Mouse (Mus musculus): Measurements from ENCODE around the gene Sipa1l3.

The Sipa1l3 gene

GRCm38 (mm10) chr7:29480590-29481344, 37.7 kb downstream of the Sipa1l3 start:
- in situ Hi-C loops (cut with MboI, MseI) = no loop called here

GRCm38 (mm10) chr7:29480183-29480582, 38.3 kb downstream of the Sipa1l3 start:
- in situ Hi-C loops (cut with MboI, MseI) = no loop called here

- in situ Hi-C loops (cut with MboI, MseI) = no loop called here
Observed at GRCm38 (mm10) chr7:29475005-29475404, 43.4 kb downstream of the Sipa1l3 start.

GRCm38 (mm10) chr7:29471309-29471708, 47.1 kb downstream of the Sipa1l3 start:
- in situ Hi-C loops (cut with MboI, MseI) = no loop called here

- in situ Hi-C loops (cut with MboI, MseI) = no loop called here
Observed at GRCm38 (mm10) chr7:29469602-29470344, 48.7 kb downstream of the Sipa1l3 start.

GRCm38 (mm10) chr7:29468593-29468992, 49.8 kb downstream of the Sipa1l3 start:
- in situ Hi-C loops (cut with MboI, MseI) = no loop called here

- in situ Hi-C loops (cut with MboI, MseI) = no loop called here
Observed at GRCm38 (mm10) chr7:29466585-29466984, 51.9 kb downstream of the Sipa1l3 start.

- in situ Hi-C loops (cut with MboI, MseI) = no loop called here
Observed at GRCm38 (mm10) chr7:29465736-29466135, 52.7 kb downstream of the Sipa1l3 start.

- in situ Hi-C loops (cut with MboI, MseI) = no loop called here
Observed at GRCm38 (mm10) chr7:29462820-29463219, 55.6 kb downstream of the Sipa1l3 start.

GRCm38 (mm10) chr7:29462178-29462577, 56.3 kb downstream of the Sipa1l3 start:
- in situ Hi-C loops (cut with MboI, MseI) = no loop called here

- in situ Hi-C loops (cut with MboI, MseI) = no loop called here
Observed at GRCm38 (mm10) chr7:29461557-29461956, 56.9 kb downstream of the Sipa1l3 start.

- in situ Hi-C loops (cut with MboI, MseI) = no loop called here
Observed at GRCm38 (mm10) chr7:29458889-29459740, 59.3 kb downstream of the Sipa1l3 start.

GRCm38 (mm10) chr7:29457772-29458171, 60.7 kb downstream of the Sipa1l3 start:
- in situ Hi-C loops (cut with MboI, MseI) = no loop called here

GRCm38 (mm10) chr7:29456716-29457115, 61.7 kb downstream of the Sipa1l3 start:
- in situ Hi-C loops (cut with MboI, MseI) = no loop called here

- in situ Hi-C loops (cut with MboI, MseI) = no loop called here
Observed at GRCm38 (mm10) chr7:29455591-29455990, 62.9 kb downstream of the Sipa1l3 start.

- in situ Hi-C loops (cut with MboI, MseI) = no loop called here
Observed at GRCm38 (mm10) chr7:29454965-29455364, 63.5 kb downstream of the Sipa1l3 start.

GRCm38 (mm10) chr7:29452991-29453741, 65.3 kb downstream of the Sipa1l3 start:
- in situ Hi-C loops (cut with MboI, MseI) = no loop called here

- in situ Hi-C loops (cut with MboI, MseI) = no loop called here
Observed at GRCm38 (mm10) chr7:29452381-29452780, 66.1 kb downstream of the Sipa1l3 start.

GRCm38 (mm10) chr7:29450175-29450574, 68.3 kb downstream of the Sipa1l3 start:
- in situ Hi-C loops (cut with MboI, MseI) = no loop called here

- in situ Hi-C loops (cut with MboI, MseI) = no loop called here
Observed at GRCm38 (mm10) chr7:29448830-29449229, 69.6 kb downstream of the Sipa1l3 start.

- in situ Hi-C loops (cut with MboI, MseI) = no loop called here
Observed at GRCm38 (mm10) chr7:29447147-29447829, 71.2 kb downstream of the Sipa1l3 start.

All from T-helper 1 cell (primary cell).